Mouse (Mus musculus) CH12.LX (cell line): ENCODE data around the gene B3gat3. TPM values are rescaled to one million over a fixed set of nuclear protein-coding genes. Genes with fewer than 3 reads are reported as not detected.

Source experiments
- DNase-seq: peaks from one replicate; pipeline ENCODE4 v3.0.0-alpha.2; 2013; ENCODE audit errors: extremely low read depth
- H3K27ac ChIP-seq: 2 replicates; pipeline ENCODE4 v1.5.1; 2012; ENCODE audit warnings: low read depth, mild to moderate bottlenecking, control low read depth, moderate library complexity; ENCODE audit not compliant: insufficient read depth
- H3K27me3 ChIP-seq: replicated peaks from 2 replicates; pipeline ENCODE3; 2012; ENCODE audit warnings: inconsistent platforms
- H3K36me3 ChIP-seq, 2 experiments: replicated peaks in 1 of 2; 2 replicates each; pipeline versions ENCODE3 to v1.6.1; 2012; ENCODE audit warnings: inconsistent platforms in 1 of 2, low read length in 1 of 2, mild to moderate bottlenecking in 1 of 2, mixed read lengths in 1 of 2, moderate library complexity in 1 of 2; ENCODE audit not compliant: control insufficient read depth in 1 of 2, insufficient read depth in 1 of 2
- H3K4me1 ChIP-seq, 2 experiments: 2 replicates each; pipeline ENCODE4 v1.6.1; 2012; ENCODE audit warnings: inconsistent platforms in 1 of 2, moderate library complexity in 1 of 2; ENCODE audit not compliant: insufficient read depth in 2 of 2, control insufficient read depth in 1 of 2
- H3K4me2 ChIP-seq: 2 replicates; pipeline ENCODE4 v1.6.1; 2012; ENCODE audit warnings: low read depth, mild to moderate bottlenecking, control low read depth; ENCODE audit not compliant: poor library complexity, insufficient read depth, severe bottlenecking
- H3K4me3 ChIP-seq, 3 experiments: fragments of 150-350 bp in 1 of 3; sonication (generic) in 1 of 3; replicated peaks in 1 of 3; 2 replicates each; pipeline versions ENCODE3 to v1.5.1; 2011 to 2012; ENCODE audit warnings: low read depth in 2 of 3, low read length in 2 of 3, mild to moderate bottlenecking in 2 of 3, moderate library complexity in 2 of 3, control low read depth in 1 of 3, improper control_type of control experiment in 1 of 3, inconsistent platforms in 1 of 3, mixed read lengths in 1 of 3; ENCODE audit not compliant: poor library complexity in 1 of 3
- H3K79me2 ChIP-seq: replicated peaks from 2 replicates; pipeline ENCODE4 v1.6.1; 2012; ENCODE audit warnings: mild to moderate bottlenecking, moderate library complexity; ENCODE audit not compliant: control insufficient read depth, poor library complexity, insufficient read depth, severe bottlenecking; ENCODE audit errors: extremely low read depth
- H3K9ac ChIP-seq: 2 replicates; pipeline ENCODE4 v1.6.1; 2012; ENCODE audit warnings: low read depth, mild to moderate bottlenecking, control low read depth, moderate library complexity; ENCODE audit not compliant: insufficient read depth
- H3K9me3 ChIP-seq: replicated peaks from 2 replicates; pipeline ENCODE3; 2012; ENCODE audit warnings: low read length, inconsistent platforms, mixed read lengths
- BHLHE40 ChIP-seq: IDR thresholded peaks from 2 replicates; pipeline ENCODE4 v1.6.1; 2011; ENCODE audit warnings: mild to moderate bottlenecking, low read depth, low read length, improper control_type of control experiment
- CHD1 ChIP-seq: IDR thresholded peaks from 2 replicates; pipeline ENCODE4 v1.6.1; 2012; ENCODE audit warnings: low read depth, low read length, improper control_type of control experiment, inconsistent platforms
- CHD2 ChIP-seq: IDR thresholded peaks from 2 replicates; pipeline ENCODE4 v1.6.1; 2011; ENCODE audit warnings: low read length, improper control_type of control experiment
- CTCF ChIP-seq, 2 experiments: IDR thresholded peaks in 1 of 2; conservative IDR thresholded peaks in 1 of 2; 2 replicates each; pipeline ENCODE4 v1.5.1; 2011 to 2012; ENCODE audit warnings: low read depth in 2 of 2, low read length in 2 of 2, improper control_type of control experiment in 1 of 2, inconsistent platforms in 1 of 2, mild to moderate bottlenecking in 1 of 2, moderate library complexity in 1 of 2
- E2F4 ChIP-seq: IDR thresholded peaks from 2 replicates; pipeline ENCODE4 v1.6.1; 2011; ENCODE audit warnings: low read depth, low read length, improper control_type of control experiment; ENCODE audit not compliant: insufficient replicate concordance
- ELF1 ChIP-seq: IDR thresholded peaks from 2 replicates; pipeline ENCODE4 v1.6.1; 2014; ENCODE audit warnings: low read depth, mild to moderate bottlenecking, inconsistent platforms, low read length, improper control_type of control experiment
- EP300 ChIP-seq: IDR thresholded peaks from 2 replicates; pipeline ENCODE4 v1.6.1; 2011; ENCODE audit warnings: low read length, improper control_type of control experiment
- ETS1 ChIP-seq: conservative IDR thresholded peaks from 2 replicates; pipeline ENCODE4 v1.6.1; 2012; ENCODE audit warnings: low read depth, mild to moderate bottlenecking, inconsistent platforms, low read length, improper control_type of control experiment, moderate library complexity
- GABPA ChIP-seq: IDR thresholded peaks from 2 replicates; pipeline ENCODE4 v1.6.1; 2012; ENCODE audit warnings: low read depth, low read length, improper control_type of control experiment, inconsistent platforms; ENCODE audit not compliant: insufficient replicate concordance
- HCFC1 ChIP-seq: IDR thresholded peaks from 2 replicates; pipeline ENCODE4 v1.6.1; 2012; ENCODE audit warnings: low read depth, mild to moderate bottlenecking, inconsistent platforms, low read length, improper control_type of control experiment
- IRF4 ChIP-seq: IDR thresholded peaks from 2 replicates; pipeline ENCODE4 v1.6.1; 2014; ENCODE audit warnings: low read depth, mild to moderate bottlenecking, inconsistent platforms, low read length, improper control_type of control experiment
- JUN ChIP-seq: IDR thresholded peaks from 2 replicates; pipeline ENCODE4 v1.6.1; 2011; ENCODE audit warnings: low read depth, mild to moderate bottlenecking, low read length, improper control_type of control experiment, moderate library complexity; ENCODE audit not compliant: insufficient read depth
- JUND ChIP-seq: conservative IDR thresholded peaks from 2 replicates; pipeline ENCODE4 v1.6.1; 2011; ENCODE audit warnings: low read depth, low read length, improper control_type of control experiment
- KAT2A ChIP-seq: IDR thresholded peaks from 2 replicates; pipeline ENCODE4 v1.6.1; 2012; ENCODE audit warnings: low read length, improper control_type of control experiment, inconsistent platforms; ENCODE audit not compliant: insufficient replicate concordance
- MAX ChIP-seq: IDR thresholded peaks from 2 replicates; pipeline ENCODE4 v1.6.1; 2011; ENCODE audit warnings: low read length, improper control_type of control experiment
- MAZ ChIP-seq: IDR thresholded peaks from 2 replicates; pipeline ENCODE4 v1.6.1; 2012; ENCODE audit warnings: low read depth, mild to moderate bottlenecking, inconsistent platforms, low read length, improper control_type of control experiment, moderate library complexity
- MEF2A ChIP-seq: IDR thresholded peaks from 2 replicates; pipeline ENCODE4 v1.6.1; 2014; ENCODE audit warnings: low read depth, mild to moderate bottlenecking, inconsistent platforms, low read length, improper control_type of control experiment, borderline replicate concordance
- MXI1 ChIP-seq: IDR thresholded peaks from 2 replicates; pipeline ENCODE4 v1.6.1; 2011; ENCODE audit warnings: mild to moderate bottlenecking, low read depth, low read length, improper control_type of control experiment
- MYC ChIP-seq: IDR thresholded peaks from 2 replicates; pipeline ENCODE4 v1.6.1; 2011; ENCODE audit warnings: low read depth, mild to moderate bottlenecking, improper control_type of control experiment, low read length
- NELFE ChIP-seq: IDR thresholded peaks from 2 replicates; pipeline ENCODE4 v1.6.1; 2011; ENCODE audit warnings: low read depth, low read length, improper control_type of control experiment
- NRF1 ChIP-seq: IDR thresholded peaks from 2 replicates; pipeline ENCODE4 v1.6.1; 2014; ENCODE audit warnings: low read depth, mild to moderate bottlenecking, inconsistent platforms, low read length, improper control_type of control experiment, moderate library complexity
- PAX5 ChIP-seq: IDR thresholded peaks from 2 replicates; pipeline ENCODE4 v1.6.1; 2012; ENCODE audit warnings: low read length, inconsistent platforms, mixed read lengths
- POLR2A ChIP-seq: IDR thresholded peaks from 2 replicates; pipeline ENCODE4 v1.6.1; 2011; ENCODE audit warnings: low read depth, mild to moderate bottlenecking, improper control_type of control experiment, low read length
- POLR2AphosphoS2 ChIP-seq: IDR thresholded peaks from 2 replicates; pipeline ENCODE4 v1.6.1; 2011; ENCODE audit warnings: low read depth, low read length, improper control_type of control experiment
- RAD21 ChIP-seq: IDR thresholded peaks from 2 replicates; pipeline ENCODE4 v1.6.1; 2011; ENCODE audit warnings: low read depth, mild to moderate bottlenecking, low read length, improper control_type of control experiment, moderate library complexity
- RCOR1 ChIP-seq: conservative IDR thresholded peaks from 2 replicates; pipeline ENCODE4 v1.6.1; 2012; ENCODE audit warnings: low read depth, mild to moderate bottlenecking, inconsistent platforms, low read length, improper control_type of control experiment
- SIN3A ChIP-seq: IDR thresholded peaks from 2 replicates; pipeline ENCODE4 v1.6.1; 2012; ENCODE audit warnings: low read length, improper control_type of control experiment, inconsistent platforms
- SMC3 ChIP-seq: IDR thresholded peaks from 2 replicates; pipeline ENCODE4 v1.6.1; 2011; ENCODE audit warnings: low read depth, low read length, improper control_type of control experiment
- TBP ChIP-seq: conservative IDR thresholded peaks from 2 replicates; pipeline ENCODE4 v1.6.1; 2011; ENCODE audit warnings: low read depth, low read length, improper control_type of control experiment
- TCF12 ChIP-seq: IDR thresholded peaks from 2 replicates; pipeline ENCODE4 v1.6.1; 2014; ENCODE audit warnings: low read depth, mild to moderate bottlenecking, inconsistent platforms, low read length, improper control_type of control experiment
- UBTF ChIP-seq: IDR thresholded peaks from 2 replicates; pipeline ENCODE4 v1.6.1; 2012; ENCODE audit warnings: low read depth, mild to moderate bottlenecking, inconsistent platforms, low read length, improper control_type of control experiment, moderate library complexity
- USF1 ChIP-seq: IDR thresholded peaks from 2 replicates; pipeline ENCODE4 v1.6.1; 2014; ENCODE audit warnings: low read depth, mild to moderate bottlenecking, inconsistent platforms, low read length, improper control_type of control experiment
- USF2 ChIP-seq: conservative IDR thresholded peaks from 2 replicates; pipeline ENCODE4 v1.6.1; 2011; ENCODE audit warnings: low read depth, low read length, improper control_type of control experiment
- ZC3H11A ChIP-seq: IDR thresholded peaks from 2 replicates; pipeline ENCODE4 v1.6.1; 2012; ENCODE audit warnings: low read depth, mild to moderate bottlenecking, inconsistent platforms, low read length, improper control_type of control experiment
- ZKSCAN1 ChIP-seq: IDR thresholded peaks from 2 replicates; pipeline ENCODE4 v1.6.1; 2012; ENCODE audit warnings: low read depth, inconsistent platforms, low read length, improper control_type of control experiment, borderline replicate concordance
- ZMIZ1 ChIP-seq: IDR thresholded peaks from 2 replicates; pipeline ENCODE4 v1.6.1; 2012; ENCODE audit warnings: low read depth, mild to moderate bottlenecking, inconsistent platforms, low read length, improper control_type of control experiment
- ZNF384 ChIP-seq: IDR thresholded peaks from 2 replicates; pipeline ENCODE4 v1.6.1; 2012; ENCODE audit warnings: low read depth, low read length, improper control_type of control experiment, inconsistent platforms
- dilution Hi-C: fragments of 300-500 bp; cut with MboI; formaldehyde crosslinking; loops from 2 replicates; pipeline ENCODE4 v1.14.3; 2020; ENCODE audit warnings: low sequenced_read_pairs; ENCODE audit not compliant: extremely low pct_unique_long_range_greater_than_20kb, extremely low pct_ligation_motif_present
- in situ Hi-C: fragments of 300-500 bp; cut with MboI; formaldehyde crosslinking; loops from 3 replicates; pipeline ENCODE4 v1.14.3; 2019; ENCODE audit warnings: low sequenced_read_pairs, low pct_ligation_motif_present, low pct_unique_long_range_greater_than_20kb, mixed read lengths
- polyA plus RNA-seq: library from polyadenylated mRNA; unstranded; fragments of >175 nt; gene quantifications from 2 replicates; pipeline ENCODE4 v1.2.1, GENCODE M21; 2012; ENCODE audit warnings: low read depth; ENCODE audit not compliant: insufficient read length
- total RNA-seq, 2 experiments: library from RNA; depleted of rRNA; stranded (reverse); fragments of 300-350 nt in 1 of 2; fragments of >200 nt in 1 of 2; gene quantifications; 2 replicates each; pipeline ENCODE4 v1.2.3; 2012 to 2014

Gene B3gat3
- total and polyA plus RNA-seq, 3 experiments = 17.8 to 54.8 (median 33.0) TPM

DNA sequence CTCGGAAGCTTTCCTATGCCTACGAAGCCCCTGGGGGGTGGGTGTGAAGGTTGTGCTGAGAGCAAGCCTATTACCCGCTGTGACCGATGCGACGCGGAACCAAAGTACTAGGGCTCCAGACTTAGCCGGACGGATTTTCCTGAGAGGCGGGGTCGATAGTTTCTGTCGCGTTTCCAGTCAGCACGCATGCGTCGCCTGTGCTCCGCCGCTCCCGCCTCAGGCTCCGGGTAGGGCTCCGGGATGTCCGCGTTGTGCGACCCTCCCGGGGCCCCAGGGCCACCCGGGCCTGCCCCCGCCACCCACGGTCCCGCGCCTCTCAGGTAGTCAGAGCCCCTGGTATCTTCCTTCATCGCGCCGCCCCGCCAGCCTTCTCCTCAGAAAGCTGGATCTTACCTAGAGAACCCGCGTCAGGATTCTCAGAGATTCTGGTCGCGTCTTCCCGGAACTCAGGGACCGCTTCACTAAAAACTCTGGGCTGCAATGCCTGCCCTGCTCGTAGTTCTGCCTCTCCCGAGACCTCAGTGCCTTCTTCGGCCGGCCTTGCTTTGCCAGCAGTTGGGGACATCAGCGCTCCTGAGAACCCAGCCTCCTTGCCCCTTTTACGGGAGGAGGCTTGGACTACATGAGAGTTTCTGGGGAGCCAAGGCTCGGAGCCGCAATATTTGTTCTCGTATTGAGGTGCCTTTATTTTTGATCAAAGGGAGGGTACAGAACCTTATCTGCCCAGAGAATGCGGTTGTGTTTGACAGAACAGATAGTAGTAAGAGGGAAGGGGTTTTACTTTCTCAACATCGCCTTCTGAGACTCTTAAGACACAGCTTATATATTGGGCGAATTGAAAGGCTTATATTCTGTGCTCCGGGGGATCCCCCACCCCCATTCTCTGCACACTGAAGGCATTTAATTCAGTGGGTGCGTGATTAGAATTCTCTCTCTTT lies 27.1 kb upstream of the B3gat3 start, which contains the start of gene Ints5:
TSS of gene Ints5 (plus strand) at position 177 of the 938 bp plus-strand sequence.
- dilution Hi-C loops (no loop called here), in situ Hi-C loops (no loop called here)
- peaks cover 31 to 36% of the 10 kb centered on the region in 2 experiments for H3K36me3 ChIP-seq
- no peaks in the 10 kb centered on the region for H3K27me3 ChIP-seq
- peaks cover 53% of the 10 kb centered on the region for H3K79me2 ChIP-seq
- H3K4me2 ChIP-seq = peak within 1 kb of the TSS; percentile 61
- peak within 1 kb of the TSS; percentile 72 to 89 (median 88) for H3K4me3 ChIP-seq
- DNase-seq = peak; percentile 90
- H3K4me1 ChIP-seq = peaks cover 14 to 54% of the 10 kb centered on the region in 2 experiments
- no peaks in the 10 kb centered on the region for H3K9me3 ChIP-seq
- peak within 1 kb of the TSS; percentile 6; the same call in 1 of the 2 replicates for H3K27ac ChIP-seq
- H3K9ac ChIP-seq = peak within 1 kb of the TSS; percentile 97
- TF ChIP-seq HCFC1 = peak; percentile 87
- TF ChIP-seq USF2 = no peak
- TF ChIP-seq MAZ = peak; percentile 78; the same call in 1 of the 2 replicates
- TF ChIP-seq CTCF (conservative IDR thresholded peaks at IDR 0.05 in 1 of 2, IDR thresholded peaks at IDR 0.05 in 1 of 2; ENCODE audit: low read depth in 2 of 2, low read length in 2 of 2) = no peak
- peak; percentile 83; the same call in 1 of the 2 replicates for TF ChIP-seq MYC
- TF ChIP-seq JUN = no peak
- TF ChIP-seq UBTF = peak; percentile 86; the same call in 1 of the 2 replicates
- no peak for TF ChIP-seq ZKSCAN1
- no peak for TF ChIP-seq EP300
- peak; percentile 91 for TF ChIP-seq NRF1
- TF ChIP-seq SMC3 = no peak
- TF ChIP-seq ZMIZ1 = peak; percentile 52; the same call in 1 of the 2 replicates
- TF ChIP-seq MXI1 = peak; percentile 67
- TF ChIP-seq IRF4 = peak; percentile 84
- TF ChIP-seq KAT2A = peak; percentile 77; the same call in 1 of the 2 replicates
- no peak for TF ChIP-seq ETS1
- TF ChIP-seq JUND = no peak
- TF ChIP-seq BHLHE40 = peak; percentile 67
- peak; percentile 25; the same call in 1 of the 2 replicates for TF ChIP-seq CHD1
- TF ChIP-seq E2F4 = no peak; the same call in 1 of the 2 replicates
- TF ChIP-seq RAD21 = no peak
- TF ChIP-seq ZNF384 = 0 out of 2 replicates have a peak, but pooled peaks have one; percentile 27
- TF ChIP-seq USF1 = no peak
- TF ChIP-seq RCOR1 = no peak
- TF ChIP-seq TBP = peak; percentile 96
- TF ChIP-seq MEF2A = peak; percentile 78; the same call in 1 of the 2 replicates
- TF ChIP-seq NELFE = peak; percentile 92
- peak; percentile 8; the same call in 1 of the 2 replicates for TF ChIP-seq GABPA
- no peak for TF ChIP-seq PAX5
- peak; percentile 77 for TF ChIP-seq ELF1
- TF ChIP-seq POLR2A = peak; percentile 95
- peak; percentile 79; the same call in 1 of the 2 replicates for TF ChIP-seq CHD2
- TF ChIP-seq POLR2AphosphoS2 = peak; percentile 90
- peak; percentile 97 for TF ChIP-seq TCF12
- TF ChIP-seq MAX = peak; percentile 79
- no peak for TF ChIP-seq ZC3H11A
- TF ChIP-seq SIN3A = peak; percentile 90
